Mouse (Mus musculus) stomach, embryonic 14.5 days (tissue): ENCODE measurements around the gene Adgrl3. TPM values are rescaled to one million over a fixed set of nuclear protein-coding genes. Genes with fewer than 3 reads are reported as not detected.
"Not testable (repeated sequence)": the region's sequence is repeated elsewhere in the genome, so short reads cannot be mapped to it uniquely, and the experiment has no call there.

Source experiments
- ATAC-seq: fragments of 200-750 bp; cut with Nextera tagmentation; 2 replicates; pipeline ENCODE4 v1.8.0; 2017; ENCODE audit warnings: low read depth, moderate TSS enrichment; ENCODE audit not compliant: insufficient number of reproducible peaks, insufficient read depth, low FRiP score
- H3K27ac ChIP-seq: fragments of 300-500 bp; sonication (generic); 2 replicates; pipeline ENCODE4 v1.5.1; 2014; ENCODE audit warnings: mild to moderate bottlenecking, low read length, moderate library complexity, mixed read lengths
- H3K27me3 ChIP-seq: fragments of 300-500 bp; sonication (generic); 2 replicates; pipeline ENCODE4 v1.6.1; 2014; ENCODE audit warnings: low read length, control low read depth, mixed read lengths; ENCODE audit not compliant: control insufficient read depth, insufficient read depth
- H3K36me3 ChIP-seq: fragments of 300-500 bp; sonication (generic); 2 replicates; pipeline ENCODE4 v1.6.1; 2014; ENCODE audit warnings: mild to moderate bottlenecking, control low read depth, low read length, moderate library complexity, mixed read lengths; ENCODE audit not compliant: control insufficient read depth, insufficient read depth
- H3K4me1 ChIP-seq: fragments of 300-500 bp; sonication (generic); 2 replicates; pipeline ENCODE4 v1.6.1; 2014; ENCODE audit warnings: low read length, control low read depth, mixed read lengths; ENCODE audit not compliant: control insufficient read depth, insufficient read depth
- H3K4me2 ChIP-seq: fragments of 300-500 bp; sonication (generic); replicated peaks from 2 replicates; pipeline ENCODE4 v1.6.1; 2014; ENCODE audit warnings: low read depth, low read length, control low read depth
- H3K4me3 ChIP-seq: fragments of 300-500 bp; sonication (generic); 2 replicates; pipeline ENCODE4 v1.5.1; 2014; ENCODE audit warnings: low read depth, low read length, control low read depth
- H3K9ac ChIP-seq: fragments of 300-500 bp; sonication (generic); replicated peaks from 2 replicates; pipeline ENCODE4 v1.6.1; 2014; ENCODE audit warnings: low read depth, mild to moderate bottlenecking, control low read depth, low read length, moderate library complexity, mixed read lengths
- H3K9me3 ChIP-seq: fragments of 300-500 bp; sonication (generic); 2 replicates; pipeline ENCODE4 v1.6.1; 2016; ENCODE audit warnings: low read depth, low read length, control low read depth; ENCODE audit not compliant: control insufficient read depth
- WGBS: fragments of 180-500 bp; shearing (Covaris S2); extraction: QIAGEN DNeasy Blood & Tissue Kit; methylation state at CpG from one replicate; pipeline ENCODE4 v1.1.7; 2014; 5-methylcytosine and 5-hydroxymethylcytosine counted together
- polyA plus RNA-seq: library from polyadenylated mRNA; unstranded; fragments of >200 nt; fragmentation: Nextera tagmentation; extraction: Ambion mirVana; gene quantifications from 2 replicates; pipeline ENCODE4 v1.2.1, GENCODE M21; 2014

Gene Adgrl3
- polyA plus RNA-seq, 1 experiment from 2014 or later = 38.4 TPM

DNA sequence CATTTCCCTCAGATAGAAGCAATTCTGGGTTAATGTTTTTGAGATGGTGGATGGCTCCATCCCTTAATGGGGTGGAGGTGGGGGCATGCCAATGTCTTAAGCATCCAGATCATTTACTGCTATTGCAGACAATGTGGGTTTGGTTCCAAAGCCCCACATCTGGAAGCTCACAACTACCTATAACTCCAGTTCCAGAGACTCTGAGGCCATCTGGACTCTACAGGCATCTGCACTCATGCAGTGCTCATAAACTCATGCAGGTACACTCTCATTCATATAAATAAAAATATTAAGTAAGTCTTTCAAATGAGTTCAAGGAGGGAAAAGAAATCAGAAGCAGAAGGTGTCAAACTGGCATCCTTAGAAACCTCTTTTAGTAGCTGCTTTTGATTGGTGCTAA, 530.3 kb downstream of the Adgrl3 start:
- Histone ChIP-seq H3K9me3 (no peaks in the 10 kb centered on the region), H3K4me2 (no peak overlapping the region)
- ATAC-seq = no peak

DNA sequence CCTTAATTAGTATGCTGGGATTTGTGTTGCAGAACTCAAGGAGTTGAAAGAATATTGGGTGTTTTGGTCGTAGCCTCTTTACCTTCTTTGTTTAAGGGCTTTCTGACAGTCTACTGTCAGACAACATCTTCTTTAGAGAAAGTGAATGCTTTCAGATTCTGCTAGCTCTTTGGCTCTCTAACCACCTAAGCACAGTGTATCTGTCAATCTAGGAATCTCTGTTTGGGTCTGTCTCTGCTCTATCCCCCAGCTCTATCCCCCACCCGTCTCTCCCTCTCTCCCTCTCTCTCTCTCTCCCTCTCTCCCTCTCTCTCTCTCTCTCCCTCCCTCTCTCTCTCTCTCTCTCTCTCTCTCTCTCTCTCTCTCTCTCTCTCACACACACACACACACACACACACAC, 535.2 kb downstream of the Adgrl3 start:
- not testable (repeated sequence) for ATAC-seq, H3K9me3 ChIP-seq, H3K4me1 ChIP-seq, H3K9ac ChIP-seq, H3K27me3 ChIP-seq, H3K27ac ChIP-seq, H3K4me2 ChIP-seq, H3K4me3 ChIP-seq, H3K36me3 ChIP-seq
- WGBS = 81% methylated on average over 2 of the region's 2 CpGs

More for the DNA sequence above, 530.3 kb downstream of the Adgrl3 start:
- Histone ChIP-seq H3K4me1 (no peaks in the 10 kb centered on the region), H3K36me3 (no peaks in the 10 kb centered on the region), H3K27ac (no peak overlapping the region), H3K9ac (no peak overlapping the region), H3K4me3 (no peak overlapping the region), H3K27me3 (no peaks in the 10 kb centered on the region)

DNA sequence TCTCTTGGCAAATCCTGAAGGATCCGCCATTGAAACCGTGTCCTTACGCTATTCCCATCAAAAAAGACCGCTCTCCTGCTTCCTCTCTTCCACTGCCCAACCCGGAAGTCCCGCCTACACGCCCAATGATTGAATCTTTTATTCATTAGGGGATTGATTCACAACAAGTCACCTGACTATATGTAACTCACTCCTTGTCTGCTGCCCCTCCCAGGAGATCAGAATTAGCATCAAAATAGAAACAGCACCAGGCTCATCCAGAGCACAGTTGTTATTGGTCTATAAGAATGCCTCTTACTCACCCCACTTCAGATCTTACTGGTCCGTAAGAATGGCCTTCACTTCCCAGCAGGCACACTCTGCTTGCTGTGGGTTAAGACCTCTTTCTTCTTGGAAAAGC, 536.1 kb downstream of the Adgrl3 start:
- no peaks in the 10 kb centered on the region for H3K36me3 ChIP-seq
- no peak for ATAC-seq
- H3K9ac ChIP-seq = no peak overlapping the region
- no peak overlapping the region for H3K4me3 ChIP-seq
- no peaks in the 10 kb centered on the region for H3K27me3 ChIP-seq
- H3K4me1 ChIP-seq = no peaks in the 10 kb centered on the region
- no peak overlapping the region for H3K27ac ChIP-seq
- no peak overlapping the region for H3K4me2 ChIP-seq
- H3K9me3 ChIP-seq = no peaks in the 10 kb centered on the region
- WGBS = 85% methylated on average over 8 of the region's 8 CpGs

- 88% methylated on average over 6 of the region's 6 CpGs for WGBS
- H3K27me3 ChIP-seq = no peaks in the 10 kb centered on the region
Measured at GRCm38 (mm10) chr5:81558965-81559364, 539.0 kb downstream of the Adgrl3 start.

GRCm38 (mm10) chr5:81564294-81564693, 544.4 kb downstream of the Adgrl3 start:
- no peak overlapping the region for H3K4me2 ChIP-seq
- 67% methylated on average over 1 of the region's 1 CpGs for WGBS
- ATAC-seq = no peak
- no peaks in the 10 kb centered on the region for H3K9me3 ChIP-seq
- no peak overlapping the region for H3K4me3 ChIP-seq
- no peaks in the 10 kb centered on the region for H3K27me3 ChIP-seq
- H3K9ac ChIP-seq = no peak overlapping the region
- no peaks in the 10 kb centered on the region for H3K36me3 ChIP-seq
- H3K4me1 ChIP-seq = no peaks in the 10 kb centered on the region
- H3K27ac ChIP-seq = no peak overlapping the region

More at GRCm38 (mm10) chr5:81558965-81559364, 539.0 kb downstream of the Adgrl3 start:
- no peak for ATAC-seq
- H3K4me3 ChIP-seq = no peak overlapping the region
- H3K27ac ChIP-seq = no peak overlapping the region
- no peak overlapping the region for H3K4me2 ChIP-seq
- H3K9ac ChIP-seq = no peak overlapping the region
- no peaks in the 10 kb centered on the region for H3K36me3 ChIP-seq
- no peaks in the 10 kb centered on the region for H3K4me1 ChIP-seq
- H3K9me3 ChIP-seq = no peaks in the 10 kb centered on the region

GRCm38 (mm10) chr5:81566577-81566976, 546.6 kb downstream of the Adgrl3 start:
- Histone ChIP-seq H3K27ac (no peak overlapping the region), H3K9ac (no peak overlapping the region), H3K4me2 (no peak overlapping the region), H3K27me3 (no peaks in the 10 kb centered on the region), H3K9me3 (no peaks in the 10 kb centered on the region), H3K4me3 (no peak overlapping the region), H3K36me3 (no peaks in the 10 kb centered on the region), H3K4me1 (no peaks in the 10 kb centered on the region)
- no peak for ATAC-seq
- WGBS = 94% methylated on average over 1 of the region's 1 CpGs

DNA sequence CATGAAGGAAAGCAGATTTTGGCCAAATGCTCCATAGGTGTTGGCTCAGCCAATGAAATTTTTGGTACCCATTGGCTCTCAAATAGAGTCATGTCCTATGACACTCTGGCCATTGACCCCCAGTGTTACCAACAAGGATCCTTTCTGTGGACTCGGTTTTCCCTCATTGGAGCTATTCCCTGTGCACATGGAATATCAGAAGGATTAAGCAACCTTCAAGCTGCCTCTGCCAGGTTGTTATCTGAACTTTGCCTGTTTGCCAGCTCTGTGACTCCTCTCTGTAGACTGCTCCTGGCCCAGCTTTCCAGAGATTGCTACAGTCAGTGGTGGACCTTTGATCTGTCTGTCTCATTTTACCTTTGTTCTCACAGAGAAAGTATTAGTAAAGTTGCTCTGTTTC, 548.8 kb downstream of the Adgrl3 start:
- Histone ChIP-seq H3K27me3 (no peaks in the 10 kb centered on the region), H3K4me2 (no peak overlapping the region), H3K9ac (no peak overlapping the region), H3K27ac (no peak overlapping the region), H3K4me1 (no peaks in the 10 kb centered on the region), H3K36me3 (no peaks in the 10 kb centered on the region), H3K9me3 (no peaks in the 10 kb centered on the region), H3K4me3 (no peak overlapping the region)
- ATAC-seq = no peak
- WGBS = 83% methylated on average over 1 of the region's 1 CpGs

DNA sequence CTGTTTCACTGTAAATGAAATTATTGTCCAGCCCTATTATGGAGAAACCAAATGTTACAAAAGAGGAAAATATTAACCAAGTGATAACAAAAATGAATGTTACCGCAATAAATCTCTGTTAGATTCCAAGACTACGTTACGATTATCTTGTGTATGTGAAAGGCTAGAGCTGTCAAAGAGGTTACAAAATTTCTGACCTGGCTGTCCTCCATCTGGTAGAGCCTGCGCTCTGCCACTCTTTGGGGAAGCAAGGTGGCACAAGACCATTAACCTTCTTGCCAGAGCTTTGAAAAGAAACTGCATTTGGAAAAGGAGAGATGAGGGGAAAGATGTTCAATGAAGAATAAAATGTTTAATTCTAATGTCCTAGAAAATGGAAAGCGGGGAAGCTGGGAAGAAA, 562.9 kb downstream of the Adgrl3 start:
- no peak overlapping the region for H3K4me3 ChIP-seq
- no peak overlapping the region for H3K9ac ChIP-seq
- no peaks in the 10 kb centered on the region for H3K9me3 ChIP-seq
- H3K27me3 ChIP-seq = no peaks in the 10 kb centered on the region
- H3K4me1 ChIP-seq = no peaks in the 10 kb centered on the region
- no peak for ATAC-seq
- no peak overlapping the region for H3K4me2 ChIP-seq
- no peak overlapping the region for H3K27ac ChIP-seq
- H3K36me3 ChIP-seq = no peaks in the 10 kb centered on the region
- 79% methylated on average over 5 of the region's 5 CpGs for WGBS

- Histone ChIP-seq H3K4me1 (no peaks in the 10 kb centered on the region), H3K9me3 (no peaks in the 10 kb centered on the region), H3K4me3 (no peak overlapping the region), H3K27ac (no peak overlapping the region), H3K4me2 (no peak overlapping the region), H3K36me3 (no peaks in the 10 kb centered on the region), H3K27me3 (no peaks in the 10 kb centered on the region), H3K9ac (no peak overlapping the region)
- WGBS = 53% methylated on average over 3 of the region's 3 CpGs
- no peak for ATAC-seq
Measured at GRCm38 (mm10) chr5:81583425-81583824, 563.5 kb downstream of the Adgrl3 start.
